Mouse (Mus musculus): ENCODE measurements around the gene Flvcr2. TPM values are rescaled to one million over a fixed set of nuclear protein-coding genes. Genes with fewer than 3 reads are reported as not detected.
A peak's percentile ranks its signal among the peaks of the same experiment; 100 is the strongest.

The Flvcr2 gene
- polyA plus RNA-seq, 1 experiment from 2014 or later, result 6.3 TPM

- Histone ChIP-seq H3K4me1 (ENCODE audit: control insufficient read depth, insufficient read depth, low read depth, low read length) (peaks cover 10% of the 10 kb centered on the region), H3K36me3 (ENCODE audit: control insufficient read depth, insufficient read depth, low read length) (no peaks in the 10 kb centered on the region), H3K4me3 (ENCODE audit: low read length) (peak overlapping the region; percentile 36), H3K9me3 (ENCODE audit: control insufficient read depth, low read length) (no peaks in the 10 kb centered on the region), H3K4me2 (ENCODE audit: low read length) (peak overlapping the region; percentile 64), H3K27me3 (replicated peaks; ENCODE audit: control insufficient read depth, insufficient read depth, low read length) (peaks cover 3% of the 10 kb centered on the region; the same call in 1 of the 2 replicates), H3K9ac (ENCODE audit: low read depth, low read length) (peak overlapping the region; percentile 59), H3K27ac (ENCODE audit: low read depth, low read length) (no peak overlapping the region)
- WGBS, result 24% methylated on average over 17 of the region's 17 CpGs
- ATAC-seq, result no peak
These were observed 40.4 kb upstream of the Flvcr2 start for GRCm38 (mm10) chr12:85705831-85706530.

DNA sequence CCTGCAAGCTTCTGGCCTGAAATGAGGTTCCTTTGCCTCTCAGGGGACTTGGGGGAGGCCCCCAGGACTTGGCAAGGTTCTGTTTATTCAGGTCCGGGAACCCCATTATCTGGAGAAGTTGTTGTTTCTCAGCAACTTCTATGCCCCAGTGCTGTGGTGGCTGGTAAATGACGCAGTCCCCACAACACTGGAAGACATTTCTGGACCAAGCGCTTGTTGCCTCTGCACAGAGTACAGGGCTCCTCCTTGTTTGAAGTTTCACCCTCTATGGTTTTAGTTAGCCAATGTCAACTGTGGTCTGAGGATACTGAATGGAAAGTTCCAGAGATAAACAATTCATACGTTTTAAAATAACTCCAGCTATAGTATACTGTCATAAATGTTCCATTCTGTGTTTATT is 39.4 kb upstream of the Flvcr2 start:
- H3K36me3 ChIP-seq (ENCODE audit: control insufficient read depth, insufficient read depth, low read length), result no peaks in the 10 kb centered on the region
- no peak overlapping the region for H3K9ac ChIP-seq (ENCODE audit: low read depth, low read length)
- H3K27me3 ChIP-seq (replicated peaks; ENCODE audit: control insufficient read depth, insufficient read depth, low read length), result peaks cover 3% of the 10 kb centered on the region; the same call in 1 of the 2 replicates
- no peak overlapping the region for H3K4me3 ChIP-seq (ENCODE audit: low read length)
- peaks cover 10% of the 10 kb centered on the region for H3K4me1 ChIP-seq (ENCODE audit: control insufficient read depth, insufficient read depth, low read depth, low read length)
- no peak overlapping the region for H3K4me2 ChIP-seq (ENCODE audit: low read length)
- WGBS, result 81% methylated on average over 4 of the region's 4 CpGs
- no peaks in the 10 kb centered on the region for H3K9me3 ChIP-seq (ENCODE audit: control insufficient read depth, low read length)
- no peak overlapping the region for H3K27ac ChIP-seq (ENCODE audit: low read depth, low read length)
- no peak for ATAC-seq

GRCm38 (mm10) chr12:85707391-85707790 is 38.9 kb upstream of the Flvcr2 start:
- no peak overlapping the region for H3K27ac ChIP-seq (ENCODE audit: low read depth, low read length)
- no peak overlapping the region for H3K4me2 ChIP-seq (ENCODE audit: low read length)
- no peaks in the 10 kb centered on the region for H3K9me3 ChIP-seq (ENCODE audit: control insufficient read depth, low read length)
- no peak for ATAC-seq
- no peak overlapping the region for H3K9ac ChIP-seq (ENCODE audit: low read depth, low read length)
- WGBS, result 93% methylated on average over 11 of the region's 11 CpGs
- H3K36me3 ChIP-seq (ENCODE audit: control insufficient read depth, insufficient read depth, low read length), result no peaks in the 10 kb centered on the region
- H3K4me3 ChIP-seq (ENCODE audit: low read length), result no peak overlapping the region
- peaks cover 3% of the 10 kb centered on the region; the same call in 1 of the 2 replicates for H3K27me3 ChIP-seq (replicated peaks; ENCODE audit: control insufficient read depth, insufficient read depth, low read length)
- peaks cover 10% of the 10 kb centered on the region for H3K4me1 ChIP-seq (ENCODE audit: control insufficient read depth, insufficient read depth, low read depth, low read length)

GRCm38 (mm10) chr12:85708556-85708955 is 37.8 kb upstream of the Flvcr2 start:
- Histone ChIP-seq H3K4me1 (ENCODE audit: control insufficient read depth, insufficient read depth, low read depth, low read length) (peaks cover 10% of the 10 kb centered on the region), H3K27me3 (replicated peaks; ENCODE audit: control insufficient read depth, insufficient read depth, low read length) (peaks cover 3% of the 10 kb centered on the region; the same call in 1 of the 2 replicates), H3K9ac (ENCODE audit: low read depth, low read length) (no peak overlapping the region), H3K36me3 (ENCODE audit: control insufficient read depth, insufficient read depth, low read length) (no peaks in the 10 kb centered on the region), H3K4me3 (ENCODE audit: low read length) (no peak overlapping the region), H3K4me2 (ENCODE audit: low read length) (no peak overlapping the region), H3K9me3 (ENCODE audit: control insufficient read depth, low read length) (no peaks in the 10 kb centered on the region), H3K27ac (ENCODE audit: low read depth, low read length) (no peak overlapping the region)
- WGBS, result 90% methylated on average over 12 of the region's 12 CpGs
- no peak for ATAC-seq

- Histone ChIP-seq H3K4me2 (ENCODE audit: low read length) (no peak overlapping the region), H3K27me3 (replicated peaks; ENCODE audit: control insufficient read depth, insufficient read depth, low read length) (no peaks in the 10 kb centered on the region), H3K9me3 (ENCODE audit: control insufficient read depth, low read length) (no peaks in the 10 kb centered on the region), H3K4me1 (ENCODE audit: control insufficient read depth, insufficient read depth, low read depth, low read length) (peaks cover 4% of the 10 kb centered on the region), H3K4me3 (ENCODE audit: low read length) (no peak overlapping the region), H3K27ac (ENCODE audit: low read depth, low read length) (no peak overlapping the region), H3K9ac (ENCODE audit: low read depth, low read length) (no peak overlapping the region), H3K36me3 (ENCODE audit: control insufficient read depth, insufficient read depth, low read length) (no peaks in the 10 kb centered on the region)
- no peak for ATAC-seq
- 83% methylated on average over 7 of the region's 7 CpGs for WGBS
These were observed 35.6 kb upstream of the Flvcr2 start for GRCm38 (mm10) chr12:85710695-85711094.

DNA sequence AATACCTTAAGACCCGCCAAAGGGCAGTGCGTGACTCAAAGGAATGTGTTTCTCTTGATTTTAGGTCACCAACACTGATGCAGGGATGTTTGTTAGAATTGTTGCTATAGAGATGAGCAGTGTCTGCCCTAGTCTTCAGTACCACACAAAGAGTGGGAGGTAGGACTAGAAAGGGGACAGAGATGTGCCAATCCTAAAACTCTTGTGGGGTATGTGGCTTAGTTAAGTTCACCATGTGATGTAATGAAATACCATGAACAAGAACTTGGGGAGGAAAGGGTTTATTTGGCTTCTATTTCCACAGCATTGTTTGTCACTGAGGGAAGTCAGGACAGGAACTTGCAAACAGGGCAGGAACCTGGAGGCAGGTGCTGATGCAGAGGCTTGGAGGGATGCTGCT is 33.8 kb upstream of the Flvcr2 start:
- Histone ChIP-seq H3K9me3 (ENCODE audit: control insufficient read depth, low read length) (no peaks in the 10 kb centered on the region), H3K36me3 (ENCODE audit: control insufficient read depth, insufficient read depth, low read length) (no peaks in the 10 kb centered on the region), H3K9ac (ENCODE audit: low read depth, low read length) (no peak overlapping the region), H3K27ac (ENCODE audit: low read depth, low read length) (no peak overlapping the region), H3K4me1 (ENCODE audit: control insufficient read depth, insufficient read depth, low read depth, low read length) (no peaks in the 10 kb centered on the region), H3K4me2 (ENCODE audit: low read length) (no peak overlapping the region), H3K4me3 (ENCODE audit: low read length) (no peak overlapping the region), H3K27me3 (replicated peaks; ENCODE audit: control insufficient read depth, insufficient read depth, low read length) (no peaks in the 10 kb centered on the region)
- WGBS, result 87% methylated on average over 2 of the region's 2 CpGs
- no peak for ATAC-seq

GRCm38 (mm10) chr12:85714126-85714525 is 32.2 kb upstream of the Flvcr2 start:
- H3K4me2 ChIP-seq (ENCODE audit: low read length), result no peak overlapping the region
- WGBS, result 96% methylated on average over 5 of the region's 5 CpGs
- ATAC-seq, result no peak

DNA sequence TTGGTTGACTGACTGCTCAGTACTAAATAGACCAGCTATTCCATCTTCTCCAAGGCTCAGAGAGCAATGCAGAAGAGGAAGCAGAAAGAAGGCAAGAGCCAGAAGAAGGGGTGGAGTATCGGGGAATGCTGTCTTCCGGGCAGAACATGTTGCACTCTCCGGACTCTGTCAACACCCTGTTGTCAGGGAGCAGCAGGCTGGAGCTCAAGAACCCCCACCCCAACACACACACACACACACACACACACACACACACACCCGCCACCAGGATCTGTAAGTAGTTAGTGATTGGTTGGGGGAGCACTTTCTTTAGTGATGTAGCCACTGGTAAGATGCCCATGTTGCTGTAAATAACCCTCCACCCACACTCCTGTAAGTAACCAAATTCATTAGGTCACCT is 21.0 kb upstream of the Flvcr2 start:
- Histone ChIP-seq H3K4me2 (ENCODE audit: low read length) (no peak overlapping the region), H3K4me3 (ENCODE audit: low read length) (no peak overlapping the region), H3K27ac (ENCODE audit: low read depth, low read length) (no peak overlapping the region), H3K4me1 (ENCODE audit: control insufficient read depth, insufficient read depth, low read depth, low read length) (no peaks in the 10 kb centered on the region), H3K36me3 (ENCODE audit: control insufficient read depth, insufficient read depth, low read length) (no peaks in the 10 kb centered on the region), H3K9me3 (ENCODE audit: control insufficient read depth, low read length) (no peaks in the 10 kb centered on the region), H3K27me3 (replicated peaks; ENCODE audit: control insufficient read depth, insufficient read depth, low read length) (no peaks in the 10 kb centered on the region), H3K9ac (ENCODE audit: low read depth, low read length) (no peak overlapping the region)
- no peak for ATAC-seq
- WGBS, result 85% methylated on average over 3 of the region's 4 CpGs

More at GRCm38 (mm10) chr12:85714126-85714525, 32.2 kb upstream of the Flvcr2 start:
- Histone ChIP-seq H3K27me3 (replicated peaks; ENCODE audit: control insufficient read depth, insufficient read depth, low read length) (no peaks in the 10 kb centered on the region), H3K36me3 (ENCODE audit: control insufficient read depth, insufficient read depth, low read length) (no peaks in the 10 kb centered on the region), H3K27ac (ENCODE audit: low read depth, low read length) (no peak overlapping the region), H3K4me3 (ENCODE audit: low read length) (no peak overlapping the region), H3K9me3 (ENCODE audit: control insufficient read depth, low read length) (no peaks in the 10 kb centered on the region), H3K9ac (ENCODE audit: low read depth, low read length) (no peak overlapping the region), H3K4me1 (ENCODE audit: control insufficient read depth, insufficient read depth, low read depth, low read length) (no peaks in the 10 kb centered on the region)

- WGBS, result 68% methylated on average over 6 of the region's 6 CpGs
These were observed 19.5 kb upstream of the Flvcr2 start for GRCm38 (mm10) chr12:85726729-85727397.

More at GRCm38 (mm10) chr12:85726729-85727397, 19.5 kb upstream of the Flvcr2 start:
- Histone ChIP-seq H3K9ac (ENCODE audit: low read depth, low read length) (no peak overlapping the region), H3K4me1 (ENCODE audit: control insufficient read depth, insufficient read depth, low read depth, low read length) (no peaks in the 10 kb centered on the region), H3K4me3 (ENCODE audit: low read length) (no peak overlapping the region), H3K36me3 (ENCODE audit: control insufficient read depth, insufficient read depth, low read length) (no peaks in the 10 kb centered on the region), H3K4me2 (ENCODE audit: low read length) (no peak overlapping the region), H3K27me3 (replicated peaks; ENCODE audit: control insufficient read depth, insufficient read depth, low read length) (no peaks in the 10 kb centered on the region), H3K9me3 (ENCODE audit: control insufficient read depth, low read length) (no peaks in the 10 kb centered on the region), H3K27ac (ENCODE audit: low read depth, low read length) (no peak overlapping the region)
- no peak for ATAC-seq
